Mouse (Mus musculus): ENCODE measurements around the gene Snx1. TPM values are rescaled to one million over a fixed set of nuclear protein-coding genes. Genes with fewer than 3 reads are reported as not detected.

Snx1 gene
- total and polyA plus RNA-seq, 3 experiments, result 86.4 to 186 (median 110) TPM

GRCm38 (mm10) chr9:66101577-66101976 is 24.8 kb downstream of the Snx1 start:
- Histone ChIP-seq H3K36me3 (replicated peaks in 1 of 2; ENCODE audit: control insufficient read depth in 1 of 2, insufficient read depth in 1 of 2, low read length in 1 of 2) (peaks cover 63 to 87% of the 10 kb centered on the region in 2 experiments), H3K4me1 (ENCODE audit: control insufficient read depth in 1 of 2, insufficient read depth in 2 of 2) (peaks cover 7 to 22% of the 10 kb centered on the region in 2 experiments; a peak in 3 of 4 replicates), H3K9me3 (replicated peaks; ENCODE audit: low read length) (no peaks in the 10 kb centered on the region), H3K4me3 (replicated peaks in 1 of 3; ENCODE audit: low read depth in 2 of 3, low read length in 2 of 3, poor library complexity in 1 of 3) (no peak overlapping the region), H3K9ac (ENCODE audit: insufficient read depth, low read depth) (no peak overlapping the region), H3K27me3 (replicated peaks) (no peaks in the 10 kb centered on the region), H3K79me2 (replicated peaks; ENCODE audit: control insufficient read depth, extremely low read depth, insufficient read depth, poor library complexity, severe bottlenecking) (no peaks in the 10 kb centered on the region), H3K4me2 (ENCODE audit: insufficient read depth, low read depth, poor library complexity, severe bottlenecking) (no peak overlapping the region), H3K27ac (ENCODE audit: insufficient read depth, low read depth) (no peak overlapping the region)
- TF ChIP-seq ETS1 (conservative IDR thresholded peaks at IDR 0.05; ENCODE audit: low read depth, low read length), result no peak
- TF ChIP-seq ZKSCAN1 (IDR thresholded peaks at IDR 0.05; ENCODE audit: borderline replicate concordance, low read depth, low read length), result no peak
- no peak for TF ChIP-seq POLR2AphosphoS2 (IDR thresholded peaks at IDR 0.05; ENCODE audit: low read depth, low read length)
- TF ChIP-seq IRF4 (IDR thresholded peaks at IDR 0.05; ENCODE audit: low read depth, low read length), result no peak
- no peak for TF ChIP-seq GABPA (IDR thresholded peaks at IDR 0.05; ENCODE audit: insufficient replicate concordance, low read depth, low read length)
- TF ChIP-seq NELFE (IDR thresholded peaks at IDR 0.05; ENCODE audit: low read depth, low read length), result no peak
- TF ChIP-seq RCOR1 (conservative IDR thresholded peaks at IDR 0.05; ENCODE audit: low read depth, low read length), result no peak
- TF ChIP-seq POLR2A (IDR thresholded peaks at IDR 0.05; ENCODE audit: low read depth, low read length), result no peak
- TF ChIP-seq KAT2A (IDR thresholded peaks at IDR 0.05; ENCODE audit: insufficient replicate concordance, low read length), result no peak
- no peak for TF ChIP-seq SIN3A (IDR thresholded peaks at IDR 0.05; ENCODE audit: low read length)
- no peak for TF ChIP-seq MAX (IDR thresholded peaks at IDR 0.05; ENCODE audit: low read length)
- no peak for TF ChIP-seq ZNF384 (IDR thresholded peaks at IDR 0.05; ENCODE audit: low read depth, low read length)
- TF ChIP-seq EP300 (IDR thresholded peaks at IDR 0.05; ENCODE audit: low read length), result no peak
- no peak for TF ChIP-seq PAX5 (IDR thresholded peaks at IDR 0.05; ENCODE audit: low read length)
- TF ChIP-seq TBP (conservative IDR thresholded peaks at IDR 0.05; ENCODE audit: low read depth, low read length), result no peak
- dilution Hi-C loops (cut with MboI; ENCODE audit: extremely low pct_ligation_motif_present, extremely low pct_unique_long_range_greater_than_20kb, low sequenced_read_pairs) (no loop called here), in situ Hi-C loops (cut with MboI; ENCODE audit: low pct_ligation_motif_present, low pct_unique_long_range_greater_than_20kb, low sequenced_read_pairs) (no loop called here)
- DNase-seq (ENCODE audit: extremely low read depth), result no peak

- no peak for DNase-seq (ENCODE audit: extremely low read depth)
- TF ChIP-seq USF1 (IDR thresholded peaks at IDR 0.05; ENCODE audit: low read depth, low read length) (no peak), ZNF384 (IDR thresholded peaks at IDR 0.05; ENCODE audit: low read depth, low read length) (no peak), ELF1 (IDR thresholded peaks at IDR 0.05; ENCODE audit: low read depth, low read length) (no peak), POLR2A (IDR thresholded peaks at IDR 0.05; ENCODE audit: low read depth, low read length) (no peak)
- dilution Hi-C loops (cut with MboI; ENCODE audit: extremely low pct_ligation_motif_present, extremely low pct_unique_long_range_greater_than_20kb, low sequenced_read_pairs) (no loop called here), in situ Hi-C loops (cut with MboI; ENCODE audit: low pct_ligation_motif_present, low pct_unique_long_range_greater_than_20kb, low sequenced_read_pairs) (no loop called here)
- H3K9ac ChIP-seq (ENCODE audit: insufficient read depth, low read depth), result no peak overlapping the region
- peaks cover 82 to 97% of the 10 kb centered on the region in 2 experiments for H3K36me3 ChIP-seq (replicated peaks in 1 of 2; ENCODE audit: control insufficient read depth in 1 of 2, insufficient read depth in 1 of 2, low read length in 1 of 2)
- H3K27ac ChIP-seq (ENCODE audit: insufficient read depth, low read depth), result no peak overlapping the region
- H3K27me3 ChIP-seq (replicated peaks), result no peaks in the 10 kb centered on the region
- H3K79me2 ChIP-seq (replicated peaks; ENCODE audit: control insufficient read depth, extremely low read depth, insufficient read depth, poor library complexity, severe bottlenecking), result no peaks in the 10 kb centered on the region
- peaks cover 0 to 9% of the 10 kb centered on the region in 2 experiments; a peak in 2 of 4 replicates for H3K4me1 ChIP-seq (ENCODE audit: control insufficient read depth in 1 of 2, insufficient read depth in 2 of 2)
- H3K4me2 ChIP-seq (ENCODE audit: insufficient read depth, low read depth, poor library complexity, severe bottlenecking), result no peak overlapping the region
- no peak overlapping the region for H3K4me3 ChIP-seq (replicated peaks in 1 of 3; ENCODE audit: low read depth in 2 of 3, low read length in 2 of 3, poor library complexity in 1 of 3)
- H3K9me3 ChIP-seq (replicated peaks; ENCODE audit: low read length), result no peaks in the 10 kb centered on the region
These were observed 33.7 kb downstream of the Snx1 start for GRCm38 (mm10) chr9:66092664-66093063.

All from CH12.LX (cell line).